Mouse (Mus musculus) hindbrain, embryonic 15.5 days (tissue): ENCODE measurements around the gene Nr1i2. TPM values are rescaled to one million over a fixed set of nuclear protein-coding genes. Genes with fewer than 3 reads are reported as not detected.

ENCODE experiments used
- ATAC-seq: fragments of 200-750 bp; cut with Nextera tagmentation; 2 replicates; pipeline ENCODE4 v1.8.0; 2017; ENCODE audit warnings: low read depth, moderate number of reproducible peaks, moderate TSS enrichment; ENCODE audit not compliant: low FRiP score
- H3K27ac ChIP-seq: fragments of 300-500 bp; sonication (generic); replicated peaks from 2 replicates; pipeline ENCODE4 v1.5.1; 2015; ENCODE audit warnings: mild to moderate bottlenecking, inconsistent platforms
- H3K27me3 ChIP-seq: fragments of 300-500 bp; sonication (generic); 2 replicates; pipeline ENCODE4 v1.6.1; 2015; ENCODE audit warnings: control low read depth, inconsistent platforms
- H3K36me3 ChIP-seq: fragments of 300-500 bp; sonication (generic); 2 replicates; pipeline ENCODE4 v1.6.1; 2015; ENCODE audit warnings: control low read depth, inconsistent platforms
- H3K4me1 ChIP-seq: fragments of 300-500 bp; sonication (generic); replicated peaks from 2 replicates; pipeline ENCODE4 v1.6.1; 2015; ENCODE audit warnings: control low read depth, inconsistent platforms
- H3K4me2 ChIP-seq: fragments of 300-500 bp; sonication (generic); 2 replicates; pipeline ENCODE4 v1.6.1; 2015; ENCODE audit warnings: moderate library complexity, mild to moderate bottlenecking, inconsistent platforms
- H3K4me3 ChIP-seq: fragments of 300-500 bp; sonication (generic); 2 replicates; pipeline ENCODE4 v1.5.1; 2015; ENCODE audit warnings: mild to moderate bottlenecking, inconsistent platforms
- H3K9ac ChIP-seq: fragments of 300-500 bp; sonication (generic); 2 replicates; pipeline ENCODE4 v1.6.1; 2015; ENCODE audit warnings: inconsistent platforms
- H3K9me3 ChIP-seq: fragments of 300-500 bp; sonication (generic); 2 replicates; pipeline ENCODE4 v1.6.1; 2016; ENCODE audit warnings: control low read depth, inconsistent platforms
- WGBS: fragments of 180-500 bp; shearing (Covaris S2); methylation state at CpG from one replicate; pipeline ENCODE4 v1.1.7; 2015; 5-methylcytosine and 5-hydroxymethylcytosine counted together
- polyA plus RNA-seq: library from polyadenylated mRNA; unstranded; fragments of >200 nt; fragmentation: Nextera tagmentation; extraction: Ambion mirVana; gene quantifications from 2 replicates; pipeline ENCODE4 v1.2.1, GENCODE M21; 2015

The Nr1i2 gene
- polyA plus RNA-seq, 1 experiment from 2014 or later = not detected

DNA sequence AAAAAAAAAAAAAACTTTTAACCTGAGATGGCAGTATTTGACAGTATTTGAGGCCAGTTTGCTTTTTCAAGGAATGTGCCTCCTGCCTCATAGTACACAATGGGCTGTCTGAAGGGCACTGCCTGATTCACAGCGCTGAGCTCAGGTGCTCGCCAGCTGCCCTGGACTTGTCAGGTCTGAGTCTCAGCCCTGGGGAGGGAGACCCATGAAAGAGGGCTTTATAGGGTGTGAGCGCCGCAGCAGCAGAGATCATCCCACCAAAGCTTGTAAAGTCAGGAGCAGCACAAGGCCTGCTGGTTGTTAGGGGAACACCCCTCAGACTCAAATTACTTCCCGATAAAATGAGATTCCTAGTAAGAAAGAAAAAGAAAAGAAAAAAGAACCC lies 12.6 kb upstream of the Nr1i2 start:
- no peaks in the 10 kb centered on the region for H3K27me3 ChIP-seq
- no peak for ATAC-seq
- 39% methylated on average over 5 of the region's 5 CpGs for WGBS
- no peaks in the 10 kb centered on the region for H3K36me3 ChIP-seq
- H3K9ac ChIP-seq = no peak overlapping the region
- H3K4me2 ChIP-seq = no peak overlapping the region
- no peaks in the 10 kb centered on the region for H3K4me1 ChIP-seq
- H3K9me3 ChIP-seq = no peaks in the 10 kb centered on the region
- no peak overlapping the region for H3K4me3 ChIP-seq
- H3K27ac ChIP-seq = no peak overlapping the region

DNA sequence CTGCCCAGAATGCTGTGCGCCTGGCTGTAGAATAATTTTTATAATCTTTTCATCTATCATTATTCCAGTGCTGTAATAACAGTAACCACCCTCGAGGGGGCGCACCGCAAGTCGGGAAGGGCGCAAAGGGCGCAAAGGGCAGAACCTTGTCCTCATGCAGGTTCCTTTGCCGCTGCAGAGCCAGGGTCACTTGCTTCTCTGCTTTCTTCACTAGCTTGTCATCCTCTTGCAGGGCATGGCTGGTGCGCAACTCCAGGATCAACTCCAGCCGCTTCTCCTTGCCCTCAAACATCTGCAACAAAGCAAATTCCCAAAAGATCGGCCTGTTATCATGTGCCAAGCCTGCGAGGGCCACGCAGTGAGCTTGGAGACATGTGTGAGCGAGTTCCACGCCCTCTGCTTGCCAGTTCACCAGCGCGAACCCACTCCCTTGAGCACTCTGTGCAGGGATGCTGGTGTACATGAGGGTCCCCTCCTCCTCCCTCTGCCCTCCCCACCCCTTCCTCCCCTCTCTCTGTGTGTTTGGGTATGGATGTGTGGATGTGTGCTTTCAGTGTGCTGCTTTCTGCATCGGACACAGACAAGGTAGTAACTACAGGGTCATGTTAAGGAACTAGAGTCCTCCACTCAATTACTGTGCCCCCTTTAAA lies 12.1 kb upstream of the Nr1i2 start:
- no peak for ATAC-seq
- H3K4me3 ChIP-seq = no peak overlapping the region
- H3K27me3 ChIP-seq = no peaks in the 10 kb centered on the region
- no peak overlapping the region for H3K27ac ChIP-seq
- H3K4me1 ChIP-seq = no peaks in the 10 kb centered on the region
- H3K4me2 ChIP-seq = no peak overlapping the region
- no peaks in the 10 kb centered on the region for H3K36me3 ChIP-seq
- H3K9me3 ChIP-seq = no peaks in the 10 kb centered on the region
- 47% methylated on average over 18 of the region's 18 CpGs for WGBS
- H3K9ac ChIP-seq = no peak overlapping the region

DNA sequence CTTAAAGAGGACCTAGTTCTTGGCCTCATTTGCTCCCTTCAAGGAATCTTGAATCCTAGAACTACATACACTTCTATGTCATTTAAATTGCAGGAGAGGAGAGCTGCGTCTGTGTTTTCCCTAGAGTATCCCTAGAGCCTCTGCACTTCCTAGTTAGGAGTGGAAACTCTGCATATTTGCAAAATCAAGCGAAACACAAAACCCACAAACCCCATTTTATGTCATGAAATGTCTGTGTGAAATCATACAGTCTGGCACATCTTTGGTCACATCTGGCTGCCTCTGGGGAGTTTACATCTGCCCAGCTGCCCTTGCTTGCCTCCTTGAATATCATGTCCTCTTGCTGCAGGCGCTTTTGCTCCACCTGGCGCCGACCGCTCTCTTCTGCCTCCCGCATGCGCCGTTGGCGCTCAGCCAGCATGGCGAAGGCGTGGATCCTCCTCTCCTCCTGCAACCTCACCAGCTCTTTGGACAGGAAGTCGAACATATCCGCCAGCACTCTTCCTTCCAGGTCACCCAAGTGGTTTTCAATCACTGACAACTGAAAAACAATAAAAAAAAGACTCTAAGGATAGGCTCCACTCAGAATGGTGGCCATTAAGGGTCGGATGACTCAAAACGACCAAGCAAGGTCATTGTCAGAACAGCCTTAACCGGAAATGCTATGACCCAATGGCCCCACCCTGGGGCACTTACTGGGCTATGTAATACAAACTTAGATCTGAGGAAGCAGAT lies 10.0 kb upstream of the Nr1i2 start:
- ATAC-seq = no peak
- Histone ChIP-seq H3K36me3 (no peaks in the 10 kb centered on the region), H3K27ac (no peak overlapping the region), H3K4me2 (no peak overlapping the region), H3K27me3 (no peaks in the 10 kb centered on the region), H3K4me3 (no peak overlapping the region), H3K4me1 (no peaks in the 10 kb centered on the region), H3K9me3 (no peaks in the 10 kb centered on the region), H3K9ac (no peak overlapping the region)
- WGBS = 84% methylated on average over 17 of the region's 17 CpGs

DNA sequence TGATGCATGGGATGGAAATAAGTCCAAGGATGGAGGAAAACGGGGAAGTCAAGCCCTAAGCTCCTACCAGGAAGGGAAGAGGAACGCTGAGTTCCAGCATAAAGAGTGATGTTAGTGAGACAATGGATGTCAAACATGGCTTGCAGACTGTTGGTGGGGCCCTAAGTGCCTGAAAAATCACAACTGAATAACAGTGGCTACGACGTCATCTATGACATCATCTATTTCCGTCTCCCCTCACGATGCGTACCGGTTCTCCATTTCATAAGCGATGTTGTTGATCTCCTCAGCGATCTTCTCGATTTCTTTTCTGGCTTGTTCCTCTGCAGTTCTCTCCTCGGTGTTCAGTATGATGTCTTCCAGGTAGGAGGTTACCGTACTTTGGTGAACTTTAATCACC lies 7.7 kb upstream of the Nr1i2 start:
- WGBS = 92% methylated on average over 13 of the region's 13 CpGs

DNA sequence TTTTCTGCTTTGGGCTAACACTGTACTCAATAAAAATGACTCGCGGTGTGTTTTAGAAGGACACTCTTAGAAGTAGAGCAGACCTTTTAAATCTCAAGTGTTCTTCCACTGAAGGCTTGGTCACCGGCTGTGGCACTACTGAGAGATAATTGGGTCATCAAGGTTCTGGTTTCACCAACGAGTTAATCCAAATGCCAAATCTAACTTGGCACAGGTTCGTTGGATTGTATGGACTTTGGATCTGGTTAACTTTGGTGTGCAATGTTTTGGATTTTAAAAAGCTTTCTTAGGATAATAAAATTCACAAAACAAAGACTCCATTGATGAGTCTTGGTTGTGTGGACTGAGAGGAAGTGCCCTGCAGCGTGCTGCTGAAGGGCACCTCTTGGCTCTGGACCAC lies 3.8 kb upstream of the Nr1i2 start:
- Histone ChIP-seq H3K4me3 (no peak overlapping the region), H3K9me3 (no peaks in the 10 kb centered on the region), H3K9ac (no peak overlapping the region), H3K27ac (no peak overlapping the region), H3K36me3 (no peaks in the 10 kb centered on the region), H3K4me1 (no peaks in the 10 kb centered on the region), H3K27me3 (no peaks in the 10 kb centered on the region), H3K4me2 (no peak overlapping the region)
- no peak for ATAC-seq
- 89% methylated on average over 6 of the region's 6 CpGs for WGBS

More for the DNA sequence above, 7.7 kb upstream of the Nr1i2 start:
- Histone ChIP-seq H3K27me3 (no peaks in the 10 kb centered on the region), H3K27ac (no peak overlapping the region), H3K9me3 (no peaks in the 10 kb centered on the region), H3K36me3 (no peaks in the 10 kb centered on the region), H3K4me3 (no peak overlapping the region), H3K4me2 (no peak overlapping the region), H3K4me1 (no peaks in the 10 kb centered on the region), H3K9ac (no peak overlapping the region)
- ATAC-seq = no peak

DNA sequence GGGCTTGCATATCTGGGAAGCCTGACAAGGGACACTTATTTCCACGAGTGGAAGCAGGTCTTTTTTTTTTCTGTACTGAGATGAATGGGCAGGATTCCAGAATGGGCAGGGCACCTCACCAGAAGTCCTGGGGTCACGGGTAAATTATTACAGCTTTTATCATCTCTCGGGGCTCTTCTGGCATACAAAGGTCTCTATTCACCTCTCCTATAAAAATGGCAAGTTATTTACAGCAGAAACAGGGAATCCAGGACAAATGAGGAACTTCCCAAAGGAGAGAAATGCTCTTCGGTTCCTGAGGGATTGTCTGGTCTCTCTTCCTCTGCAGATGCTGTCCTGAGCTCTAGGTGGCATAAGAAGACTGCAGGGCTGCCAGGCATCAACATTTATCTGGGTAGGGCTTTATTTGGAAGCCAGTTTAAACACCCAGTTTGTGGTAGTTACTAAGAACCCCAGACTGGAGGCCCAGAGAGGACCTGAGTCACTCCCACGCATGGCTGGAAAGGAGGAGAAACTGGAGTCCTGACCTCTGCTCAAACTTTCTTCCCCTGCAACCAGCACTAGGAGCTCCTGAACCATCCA lies 816 bp upstream of the Nr1i2 start:
- no peak for ATAC-seq
- Histone ChIP-seq H3K4me3 (no peak overlapping the region), H3K9me3 (no peaks in the 10 kb centered on the region), H3K27ac (no peak overlapping the region), H3K4me1 (no peaks in the 10 kb centered on the region), H3K9ac (no peak overlapping the region), H3K36me3 (no peaks in the 10 kb centered on the region), H3K4me2 (no peak overlapping the region), H3K27me3 (no peaks in the 10 kb centered on the region)
- WGBS = 54% methylated on average over 5 of the region's 5 CpGs

DNA sequence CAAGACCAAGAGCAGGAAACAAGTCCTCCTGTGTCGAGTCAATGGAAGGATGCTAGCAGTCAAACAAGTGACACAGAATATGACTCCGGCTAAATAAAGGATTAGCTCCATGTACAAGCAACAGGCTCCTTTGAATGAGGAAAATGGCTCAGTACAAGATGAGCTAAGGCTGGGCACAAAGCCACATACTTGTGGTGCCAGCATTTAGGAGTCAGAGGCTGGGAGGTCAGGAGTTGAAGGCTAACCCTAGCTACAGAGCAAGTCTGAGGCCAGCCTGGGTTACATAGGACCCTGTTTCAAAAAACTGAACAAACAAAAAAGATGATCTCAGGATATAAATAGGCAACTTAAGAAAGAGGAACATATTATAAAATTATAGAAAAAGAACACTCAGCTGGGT lies 4.5 kb downstream of the Nr1i2 start:
- no peak for ATAC-seq
- no peak overlapping the region for H3K9ac ChIP-seq

DNA sequence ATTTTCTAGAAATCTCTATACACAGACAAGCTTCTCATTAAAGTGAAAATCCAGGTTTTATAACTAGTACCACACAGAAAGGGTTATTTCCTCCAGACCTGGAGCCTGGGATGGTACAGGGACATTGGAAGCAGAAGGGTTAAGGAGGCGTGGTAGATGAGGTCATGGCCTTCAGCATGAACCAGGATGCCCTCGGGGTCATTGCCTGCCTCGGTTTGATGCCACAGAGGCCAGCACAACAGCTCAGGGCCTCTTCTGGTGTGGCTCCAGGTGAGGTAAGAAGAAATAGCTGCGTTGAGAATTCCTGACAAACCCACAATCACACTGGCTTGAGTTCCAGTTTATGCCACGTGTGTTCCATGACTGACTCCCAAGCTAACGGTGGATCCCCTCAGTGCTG lies 5.8 kb downstream of the Nr1i2 start:
- H3K4me3 ChIP-seq = no peak overlapping the region
- H3K4me2 ChIP-seq = no peak overlapping the region
- no peaks in the 10 kb centered on the region for H3K27me3 ChIP-seq
- no peak for ATAC-seq
- no peaks in the 10 kb centered on the region for H3K4me1 ChIP-seq
- H3K27ac ChIP-seq = no peak overlapping the region
- H3K9ac ChIP-seq = no peak overlapping the region
- H3K36me3 ChIP-seq = no peaks in the 10 kb centered on the region
- 38% methylated on average over 6 of the region's 6 CpGs for WGBS
- no peaks in the 10 kb centered on the region for H3K9me3 ChIP-seq

More for the DNA sequence above, 4.5 kb downstream of the Nr1i2 start:
- H3K4me3 ChIP-seq = no peak overlapping the region
- H3K36me3 ChIP-seq = no peaks in the 10 kb centered on the region
- no peak overlapping the region for H3K27ac ChIP-seq
- WGBS = 70% methylated on average over 2 of the region's 2 CpGs
- no peak overlapping the region for H3K4me2 ChIP-seq
- H3K4me1 ChIP-seq = no peaks in the 10 kb centered on the region
- H3K9me3 ChIP-seq = no peaks in the 10 kb centered on the region
- no peaks in the 10 kb centered on the region for H3K27me3 ChIP-seq

DNA sequence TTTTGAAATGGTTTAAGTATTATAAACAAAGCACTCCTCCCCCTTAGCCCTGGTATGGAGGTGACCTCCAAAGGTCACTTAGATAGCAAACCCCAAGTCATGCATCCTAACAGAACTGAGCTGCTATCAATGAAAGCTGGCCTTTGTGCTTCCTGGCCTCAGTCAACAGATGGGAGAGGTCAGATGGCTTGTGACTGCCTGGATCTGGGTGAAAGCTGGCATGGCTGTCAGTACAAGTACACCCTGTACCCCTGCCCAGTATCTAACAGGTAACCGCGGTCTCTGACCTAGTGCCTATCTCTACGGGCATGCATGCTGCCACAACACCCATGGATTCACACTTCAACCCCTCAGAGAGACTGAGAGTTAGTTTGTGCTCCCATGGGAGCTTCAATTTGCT lies 6.9 kb downstream of the Nr1i2 start:
- Histone ChIP-seq H3K4me1 (no peaks in the 10 kb centered on the region), H3K27ac (no peak overlapping the region), H3K9me3 (no peaks in the 10 kb centered on the region), H3K4me3 (no peak overlapping the region), H3K4me2 (no peak overlapping the region), H3K9ac (no peak overlapping the region), H3K27me3 (no peaks in the 10 kb centered on the region), H3K36me3 (no peaks in the 10 kb centered on the region)
- no peak for ATAC-seq
- 92% methylated on average over 3 of the region's 3 CpGs for WGBS

DNA sequence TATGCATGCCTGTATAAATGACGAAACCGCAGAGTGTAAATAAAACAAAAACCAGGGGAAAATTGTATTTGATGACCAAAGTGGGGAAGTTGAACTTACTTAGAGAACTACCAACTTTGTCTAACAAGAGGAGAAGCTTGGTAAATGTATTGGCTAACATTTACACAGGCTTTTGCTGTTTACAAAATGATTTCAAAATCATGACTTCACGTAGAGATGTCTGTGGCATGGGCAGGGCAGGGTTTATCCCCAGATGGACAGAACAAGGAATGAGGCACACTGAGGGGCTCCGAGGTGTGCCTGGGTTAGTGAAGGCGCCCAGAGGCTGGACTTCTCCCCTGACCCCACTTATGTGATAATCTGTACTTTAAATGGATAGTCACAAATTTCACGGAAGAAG lies 7.3 kb downstream of the Nr1i2 start:
- 89% methylated on average over 6 of the region's 6 CpGs for WGBS

DNA sequence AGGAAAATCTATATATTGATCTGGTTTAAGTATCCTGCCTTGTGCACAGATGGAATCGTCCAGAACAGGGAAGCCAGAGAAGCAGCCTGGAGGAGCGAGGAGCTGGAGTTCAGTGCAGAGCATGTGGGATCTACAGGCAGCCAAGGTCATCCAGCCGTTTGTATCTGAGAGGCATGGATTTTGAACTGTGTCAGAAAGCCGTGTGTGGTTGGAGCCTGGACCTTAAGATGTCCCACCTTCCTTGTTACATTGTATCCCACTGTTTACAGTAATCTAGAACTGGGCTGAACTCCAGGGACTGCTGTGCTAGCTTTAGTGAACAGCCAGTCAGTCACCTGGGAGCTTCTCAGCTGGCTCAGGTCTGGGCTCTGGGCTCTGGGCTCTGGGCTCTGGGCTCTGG lies 8.1 kb downstream of the Nr1i2 start:
- ATAC-seq = no peak
- Histone ChIP-seq H3K9ac (no peak overlapping the region), H3K9me3 (no peaks in the 10 kb centered on the region), H3K4me1 (no peaks in the 10 kb centered on the region), H3K4me3 (no peak overlapping the region), H3K27me3 (no peaks in the 10 kb centered on the region), H3K27ac (no peak overlapping the region), H3K4me2 (no peak overlapping the region), H3K36me3 (no peaks in the 10 kb centered on the region)
- 74% methylated on average over 4 of the region's 4 CpGs for WGBS

More for the DNA sequence above, 7.3 kb downstream of the Nr1i2 start:
- Histone ChIP-seq H3K4me1 (no peaks in the 10 kb centered on the region), H3K9ac (no peak overlapping the region), H3K36me3 (no peaks in the 10 kb centered on the region), H3K9me3 (no peaks in the 10 kb centered on the region), H3K27me3 (no peaks in the 10 kb centered on the region), H3K4me2 (no peak overlapping the region), H3K27ac (no peak overlapping the region), H3K4me3 (no peak overlapping the region)
- ATAC-seq = no peak

DNA sequence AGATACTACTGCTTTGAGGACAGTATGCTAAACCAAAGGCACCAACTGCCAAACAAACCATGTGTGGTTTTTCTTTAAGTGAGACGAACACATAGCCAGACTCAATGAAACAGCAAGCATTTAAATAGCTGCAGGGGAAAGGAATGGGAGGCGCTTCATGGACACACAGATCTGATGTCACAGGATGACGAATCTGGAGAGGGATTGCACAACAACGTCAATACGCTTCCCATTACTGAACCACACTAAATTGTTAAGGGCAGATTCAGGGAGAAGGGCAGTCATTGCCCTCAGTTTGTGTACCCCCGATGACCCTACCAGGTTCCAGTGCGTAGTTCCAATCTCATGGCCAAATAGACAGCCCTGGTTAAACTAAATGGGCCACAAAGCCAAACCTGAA lies 8.8 kb downstream of the Nr1i2 start:
- Histone ChIP-seq H3K4me2 (no peak overlapping the region), H3K27ac (no peak overlapping the region), H3K36me3 (no peaks in the 10 kb centered on the region), H3K4me1 (no peaks in the 10 kb centered on the region), H3K4me3 (no peak overlapping the region), H3K9me3 (no peaks in the 10 kb centered on the region), H3K9ac (no peak overlapping the region), H3K27me3 (no peaks in the 10 kb centered on the region)
- no peak for ATAC-seq
- 84% methylated on average over 7 of the region's 7 CpGs for WGBS
